Mouse (Mus musculus): ENCODE results near the gene Tm4sf5. TPM values are rescaled to one million over a fixed set of nuclear protein-coding genes. Genes with fewer than 3 reads are reported as not detected.
A peak's percentile ranks its signal among the peaks of the same experiment; 100 is the strongest.

Gene Tm4sf5
- 331 and 587 TPM in 2 replicates for polyA plus RNA-seq (2012; rRNA removed)

GRCm38 (mm10) chr11:70504970-70505369, at the start of gene Tm4sf5:
TSS of gene Tm4sf5 (plus strand) at chr11:70505244.
- WGBS = 24% methylated on average over 9 of the region's 9 CpGs
- peak within 1 kb of the TSS; percentile 75 for H3K4me3 ChIP-seq (ENCODE audit: low read depth, low read length)
- H3K27me3 ChIP-seq (ENCODE audit: control insufficient read depth, insufficient read depth, low read length) = no peaks in the 10 kb centered on the region
- H3K27ac ChIP-seq (ENCODE audit: insufficient read depth, low read depth, low read length) = peak within 1 kb of the TSS; percentile 94
- TF ChIP-seq CTCF (IDR thresholded peaks at IDR 0.05; ENCODE audit: extremely low read depth, insufficient read length, insufficient replicate concordance, low read depth, low read length) (no peak), POLR2A (IDR thresholded peaks at IDR 0.05; ENCODE audit: low read depth, low read length) (peak; percentile 70; the same call in 1 of the 2 replicates)
- H3K36me3 ChIP-seq (ENCODE audit: control insufficient read depth, insufficient read depth, low read length) = peaks cover 9% of the 10 kb centered on the region
- peaks cover 27% of the 10 kb centered on the region for H3K4me1 ChIP-seq (ENCODE audit: control insufficient read depth, insufficient read depth, insufficient read length, low read length)

- H3K27ac ChIP-seq (ENCODE audit: insufficient read depth, low read depth, low read length) = peak within 1 kb of the TSS; percentile 82
- H3K4me1 ChIP-seq (ENCODE audit: control insufficient read depth, insufficient read depth, insufficient read length, low read length) = peaks cover 2% of the 10 kb centered on the region; the same call in 1 of the 2 replicates
- H3K36me3 ChIP-seq (ENCODE audit: control insufficient read depth, insufficient read depth, low read length) = peaks cover 10% of the 10 kb centered on the region; the same call in 1 of the 2 replicates
- H3K4me3 ChIP-seq (ENCODE audit: low read depth, low read length) = peak within 1 kb of the TSS; percentile 80
- no peak for TF ChIP-seq POLR2A (IDR thresholded peaks at IDR 0.05; ENCODE audit: low read depth, low read length)
- TF ChIP-seq CTCF (IDR thresholded peaks at IDR 0.05; ENCODE audit: extremely low read depth, insufficient read length, insufficient replicate concordance, low read depth, low read length) = peak; percentile 8; the same call in 1 of the 2 replicates
- 7% methylated on average over 32 of the region's 32 CpGs for WGBS
- H3K27me3 ChIP-seq (ENCODE audit: control insufficient read depth, insufficient read depth, low read length) = peaks cover 3% of the 10 kb centered on the region; the same call in 1 of the 2 replicates
Observed at GRCm38 (mm10) chr11:70458688-70459600, 46.1 kb upstream of the Tm4sf5 start, which contains the start of gene Zmynd15. TSS of gene Zmynd15 (plus strand) at chr11:70459433.

- TF ChIP-seq POLR2A (IDR thresholded peaks at IDR 0.05; ENCODE audit: low read depth, low read length) (no peak; the same call in 1 of the 2 replicates), CTCF (IDR thresholded peaks at IDR 0.05; ENCODE audit: extremely low read depth, insufficient read length, insufficient replicate concordance, low read depth, low read length) (no peak)
- 3% methylated on average over 30 of the region's 30 CpGs for WGBS
Observed at GRCm38 (mm10) chr11:70459601-70460101, 45.4 kb upstream of the Tm4sf5 start, which contains the start of gene Cxcl16. TSS of gene Cxcl16 (minus strand) at chr11:70459984.

GRCm38 (mm10) chr11:70463970-70464369, 41.1 kb upstream of the Tm4sf5 start:
- peaks cover 3% of the 10 kb centered on the region; the same call in 1 of the 2 replicates for H3K27me3 ChIP-seq (ENCODE audit: control insufficient read depth, insufficient read depth, low read length)
- no peaks in the 10 kb centered on the region for H3K36me3 ChIP-seq (ENCODE audit: control insufficient read depth, insufficient read depth, low read length)
- no peak overlapping the region for H3K4me3 ChIP-seq (ENCODE audit: low read depth, low read length)
- no peak overlapping the region for H3K27ac ChIP-seq (ENCODE audit: insufficient read depth, low read depth, low read length)
- TF ChIP-seq POLR2A (IDR thresholded peaks at IDR 0.05; ENCODE audit: low read depth, low read length) = no peak
- no peak for TF ChIP-seq CTCF (IDR thresholded peaks at IDR 0.05; ENCODE audit: extremely low read depth, insufficient read length, insufficient replicate concordance, low read depth, low read length)
- H3K4me1 ChIP-seq (ENCODE audit: control insufficient read depth, insufficient read depth, insufficient read length, low read length) = peaks cover 4% of the 10 kb centered on the region
- WGBS = 87% methylated on average over 5 of the region's 5 CpGs

More at GRCm38 (mm10) chr11:70459601-70460101, 45.4 kb upstream of the Tm4sf5 start, which contains the start of gene Cxcl16:
- Histone ChIP-seq H3K27ac (ENCODE audit: insufficient read depth, low read depth, low read length) (peak within 1 kb of the TSS; percentile 82), H3K4me3 (ENCODE audit: low read depth, low read length) (peak within 1 kb of the TSS; percentile 80), H3K36me3 (ENCODE audit: control insufficient read depth, insufficient read depth, low read length) (peaks cover 10% of the 10 kb centered on the region; the same call in 1 of the 2 replicates), H3K4me1 (ENCODE audit: control insufficient read depth, insufficient read depth, insufficient read length, low read length) (peaks cover 2% of the 10 kb centered on the region; the same call in 1 of the 2 replicates), H3K27me3 (ENCODE audit: control insufficient read depth, insufficient read depth, low read length) (peaks cover 3% of the 10 kb centered on the region; the same call in 1 of the 2 replicates)

GRCm38 (mm10) chr11:70465211-70465610, 39.8 kb upstream of the Tm4sf5 start:
- no peak overlapping the region for H3K4me3 ChIP-seq (ENCODE audit: low read depth, low read length)
- no peaks in the 10 kb centered on the region for H3K27me3 ChIP-seq (ENCODE audit: control insufficient read depth, insufficient read depth, low read length)
- no peak for TF ChIP-seq POLR2A (IDR thresholded peaks at IDR 0.05; ENCODE audit: low read depth, low read length)
- TF ChIP-seq CTCF (IDR thresholded peaks at IDR 0.05; ENCODE audit: extremely low read depth, insufficient read length, insufficient replicate concordance, low read depth, low read length) = no peak
- H3K4me1 ChIP-seq (ENCODE audit: control insufficient read depth, insufficient read depth, insufficient read length, low read length) = peaks cover 6% of the 10 kb centered on the region
- WGBS = 77% methylated on average over 16 of the region's 16 CpGs
- H3K27ac ChIP-seq (ENCODE audit: insufficient read depth, low read depth, low read length) = no peak overlapping the region
- no peaks in the 10 kb centered on the region for H3K36me3 ChIP-seq (ENCODE audit: control insufficient read depth, insufficient read depth, low read length)

- peaks cover 6% of the 10 kb centered on the region for H3K4me1 ChIP-seq (ENCODE audit: control insufficient read depth, insufficient read depth, insufficient read length, low read length)
- H3K36me3 ChIP-seq (ENCODE audit: control insufficient read depth, insufficient read depth, low read length) = no peaks in the 10 kb centered on the region
- H3K27ac ChIP-seq (ENCODE audit: insufficient read depth, low read depth, low read length) = no peak overlapping the region
- 19% methylated on average over 23 of the region's 23 CpGs for WGBS
- H3K27me3 ChIP-seq (ENCODE audit: control insufficient read depth, insufficient read depth, low read length) = no peaks in the 10 kb centered on the region
- peak overlapping the region; percentile 49 for H3K4me3 ChIP-seq (ENCODE audit: low read depth, low read length)
- no peak for TF ChIP-seq CTCF (IDR thresholded peaks at IDR 0.05; ENCODE audit: extremely low read depth, insufficient read length, insufficient replicate concordance, low read depth, low read length)
- no peak for TF ChIP-seq POLR2A (IDR thresholded peaks at IDR 0.05; ENCODE audit: low read depth, low read length)
Observed at GRCm38 (mm10) chr11:70465824-70466223, 39.2 kb upstream of the Tm4sf5 start.
